Mouse (Mus musculus) thymus, postnatal 36 days (tissue): ENCODE results near the gene Creb3l2.
"Not testable (repeated sequence)": the region's sequence is repeated elsewhere in the genome, so short reads cannot be mapped to it uniquely, and the experiment has no call there.

ENCODE experiments used
- DNase-seq, 2 experiments: peaks; one replicate each; pipeline ENCODE4 v3.0.0; 2022; ENCODE audit warnings: mixed read lengths in 2 of 2

Creb3l2 gene

GRCm38 (mm10) chr6:37407876-37408275 is 34.1 kb downstream of the Creb3l2 start:
- DNase-seq, result no peak

DNA sequence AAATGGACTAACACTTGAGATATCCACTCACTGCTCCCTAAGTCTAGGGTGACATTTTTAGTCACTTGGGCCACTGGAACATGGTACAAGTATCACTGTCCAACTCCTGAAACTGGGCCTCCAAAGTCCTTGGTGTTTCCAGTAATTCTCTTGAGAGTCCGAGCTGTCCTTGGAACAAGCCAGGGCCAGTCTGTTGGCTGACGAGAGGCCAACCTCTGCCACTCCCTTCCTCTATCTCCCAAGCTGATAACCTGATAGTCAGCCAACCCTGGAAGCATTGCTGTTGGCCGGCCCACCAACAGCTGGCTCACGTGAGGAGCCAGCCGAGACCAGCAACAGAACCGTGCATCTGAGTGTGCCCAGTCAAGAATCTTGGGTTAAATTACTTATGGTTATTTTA is 35.0 kb downstream of the Creb3l2 start:
- DNase-seq, result no peak

- DNase-seq, result no peak
Measured at GRCm38 (mm10) chr6:37406018-37406417, 35.9 kb downstream of the Creb3l2 start.

DNA sequence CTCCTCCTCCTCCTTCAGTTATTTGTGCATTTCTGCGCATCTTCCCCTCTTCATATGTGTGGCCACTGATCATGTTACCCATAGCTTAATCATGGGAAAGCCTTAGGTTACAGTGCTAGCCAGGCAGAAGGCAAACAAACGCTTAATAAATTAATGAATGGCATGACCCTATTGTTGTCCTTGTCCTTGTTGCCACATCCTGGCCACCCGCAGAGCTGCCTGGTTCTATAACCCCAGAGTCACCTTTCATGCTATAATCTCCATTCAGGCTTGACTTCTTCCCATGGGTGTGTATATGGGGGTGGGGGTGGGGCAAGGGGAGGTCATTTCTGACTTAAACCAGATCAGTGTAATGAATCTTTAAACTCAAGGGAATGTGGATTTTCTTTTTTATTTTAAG is 37.6 kb downstream of the Creb3l2 start:
- no peak for DNase-seq

- no peak for DNase-seq
Measured at GRCm38 (mm10) chr6:37401928-37402327, 40.0 kb downstream of the Creb3l2 start.

DNA sequence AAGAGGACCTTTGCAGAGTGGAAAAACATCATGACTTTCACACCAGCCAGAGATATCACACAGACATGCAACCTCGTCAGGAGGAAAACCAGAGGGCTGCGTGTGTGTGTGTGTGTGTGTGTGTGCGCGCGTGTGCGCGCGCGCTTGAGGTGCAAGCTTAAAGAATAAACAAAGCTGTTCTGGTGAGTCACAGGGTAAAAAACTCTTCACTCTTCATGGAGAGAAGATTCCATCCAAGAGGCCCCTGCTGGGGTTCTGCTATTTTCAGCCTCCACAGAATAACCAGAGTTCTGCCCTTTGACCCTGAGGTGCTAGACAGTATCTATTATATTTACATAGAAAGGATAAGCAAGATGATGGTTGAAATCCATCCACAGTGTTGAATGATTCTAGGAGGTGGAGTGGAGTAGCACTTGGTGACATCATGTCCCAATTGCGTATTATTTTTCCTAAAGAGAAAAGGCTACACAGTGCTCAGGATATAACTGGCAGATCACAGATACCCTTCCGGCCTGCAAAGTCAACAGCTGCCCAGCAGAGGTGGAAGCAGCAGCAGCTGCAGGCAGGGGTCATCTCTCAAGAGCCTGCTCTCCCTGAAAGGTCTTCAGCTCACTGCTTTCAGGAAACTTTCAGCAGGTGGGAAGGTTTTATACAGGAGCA is 41.0 kb downstream of the Creb3l2 start:
- DNase-seq, result no peak

DNA sequence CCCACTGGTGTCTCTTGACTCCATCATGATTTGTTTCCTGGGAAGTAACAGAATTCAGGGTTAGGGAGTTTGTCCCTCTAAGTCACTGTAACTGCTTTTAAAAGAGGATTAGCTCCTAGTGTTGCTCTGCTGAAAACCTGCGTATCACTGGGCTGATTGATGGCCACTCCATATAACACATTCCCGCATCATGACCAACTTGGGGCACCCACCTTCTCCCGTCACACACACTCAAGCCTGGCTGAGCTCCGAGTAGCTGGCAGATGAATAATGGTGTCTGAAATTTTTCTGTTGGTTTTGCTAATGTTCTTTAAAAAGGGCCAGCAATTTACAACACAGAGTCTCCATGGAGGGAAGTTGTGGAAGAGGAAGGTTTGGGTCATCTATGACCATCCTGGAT is 41.8 kb downstream of the Creb3l2 start:
- DNase-seq, result no peak

DNA sequence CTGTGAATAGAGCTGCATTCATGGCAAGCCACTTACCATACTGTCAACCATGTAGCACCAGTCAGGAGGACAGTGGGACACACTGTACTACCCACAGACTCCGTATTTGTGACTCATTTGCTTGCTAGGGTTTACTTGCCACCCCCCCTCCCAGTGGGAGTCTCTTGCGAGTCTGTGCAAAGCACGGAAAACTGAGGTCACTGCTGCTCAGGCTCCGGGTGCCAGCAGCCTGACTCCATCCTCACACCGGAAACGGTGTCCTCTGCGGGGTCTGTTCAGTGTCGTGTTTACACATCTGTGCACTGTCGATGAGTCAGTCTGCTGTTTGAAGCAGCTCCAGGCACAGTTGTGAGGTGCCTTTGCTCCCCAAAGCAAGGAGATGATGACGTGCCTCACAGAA is 43.0 kb downstream of the Creb3l2 start:
- no peak for DNase-seq

GRCm38 (mm10) chr6:37397973-37398372 is 44.0 kb downstream of the Creb3l2 start:
- DNase-seq, result no peak

DNA sequence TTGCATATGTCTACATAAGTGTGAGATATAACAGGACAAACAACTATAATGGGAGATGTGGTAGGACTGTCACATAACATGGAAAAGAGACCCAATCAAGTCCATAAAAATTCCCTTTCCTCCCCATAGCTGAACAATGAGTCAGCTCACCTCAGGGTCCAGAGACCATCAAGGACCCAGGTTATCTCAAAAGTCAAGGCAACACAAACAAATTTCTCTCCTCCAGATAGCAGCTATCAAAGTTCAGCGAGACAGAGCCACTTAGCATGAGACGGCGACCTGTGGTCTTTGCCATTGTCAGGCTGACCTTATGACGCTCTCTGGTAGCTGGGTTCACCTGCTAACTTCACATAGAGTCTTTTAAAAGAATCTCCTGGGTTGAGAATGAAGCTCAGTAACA is 44.7 kb downstream of the Creb3l2 start:
- no peak for DNase-seq

DNA sequence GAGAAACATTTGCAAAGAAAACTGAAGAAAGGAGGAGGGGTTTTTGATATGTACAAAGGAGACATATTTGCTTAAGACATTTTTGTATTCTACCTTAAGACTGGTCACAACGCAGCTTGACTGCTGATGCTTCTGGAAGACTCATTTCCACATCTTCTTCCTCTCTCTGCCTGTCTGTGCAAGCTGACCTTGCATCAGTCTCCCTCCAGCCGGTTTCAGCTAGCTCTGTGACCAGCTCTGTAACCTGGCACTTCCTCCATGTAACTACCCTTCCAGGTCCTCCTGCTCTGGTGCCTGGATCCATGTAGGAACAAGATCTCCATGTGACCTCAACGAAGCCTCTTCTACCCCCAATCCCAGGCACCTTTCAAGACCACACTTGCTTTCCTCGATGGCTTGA is 45.8 kb downstream of the Creb3l2 start:
- no peak for DNase-seq

DNA sequence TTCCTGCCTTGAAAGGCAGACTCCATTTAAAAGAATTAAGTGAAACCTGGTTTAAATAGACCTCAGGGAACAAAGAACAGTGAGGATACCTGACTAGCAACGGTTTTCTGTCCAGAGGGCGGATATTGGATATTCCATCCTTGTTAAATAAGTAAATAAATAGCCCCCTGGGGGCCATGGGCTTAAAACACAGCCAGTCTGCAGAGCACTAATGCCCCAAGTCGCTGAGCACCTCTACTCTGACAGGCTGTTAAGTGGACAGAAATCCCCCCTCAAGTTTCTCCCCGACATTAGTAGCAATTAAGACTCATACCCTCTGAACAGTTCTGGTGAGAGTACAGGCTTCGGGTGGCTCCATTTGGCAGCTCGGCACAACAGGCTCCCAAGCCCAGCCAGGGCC is 48.7 kb downstream of the Creb3l2 start:
- no peak for DNase-seq

GRCm38 (mm10) chr6:37392262-37392661 is 49.7 kb downstream of the Creb3l2 start:
- no peak for DNase-seq

GRCm38 (mm10) chr6:37391313-37391712 is 50.6 kb downstream of the Creb3l2 start:
- DNase-seq, result no peak

DNA sequence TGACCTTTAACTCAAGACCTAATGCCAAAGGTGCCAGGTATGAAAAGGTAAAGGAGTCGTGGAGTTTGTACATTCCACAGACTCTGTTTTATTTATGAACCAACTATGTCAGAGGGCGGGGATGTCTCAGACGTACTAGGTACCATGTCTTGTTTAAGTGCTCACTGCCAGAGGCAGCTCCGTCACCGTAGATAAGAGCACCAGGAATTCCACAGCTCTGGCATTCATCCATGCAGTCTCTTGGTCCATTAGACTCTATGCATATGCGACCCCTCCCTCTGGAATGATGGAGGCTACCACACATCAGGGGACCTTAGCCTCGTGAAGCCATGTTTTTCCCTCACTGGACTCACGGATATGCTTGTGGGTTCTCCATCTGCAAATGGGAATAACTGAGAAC is 53.0 kb downstream of the Creb3l2 start:
- DNase-seq, result no peak

DNA sequence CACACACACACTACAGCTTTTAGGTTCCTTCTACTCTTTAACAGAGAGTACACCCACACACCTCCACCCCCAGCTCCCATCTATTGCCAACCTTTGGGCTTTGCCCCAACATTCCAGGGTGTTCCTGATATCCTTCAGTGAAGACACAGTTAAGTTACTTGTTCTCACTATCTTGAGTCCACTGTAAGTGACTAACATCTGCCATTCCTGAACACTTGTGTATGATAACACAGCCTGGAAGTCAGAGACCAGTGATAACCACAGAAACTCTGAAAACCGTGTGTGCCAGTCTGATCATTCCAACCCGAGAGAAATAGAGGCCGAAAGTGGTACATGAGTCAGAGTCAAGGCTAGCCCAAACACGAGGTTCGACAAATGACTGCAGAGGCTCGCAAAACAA is 53.4 kb downstream of the Creb3l2 start:
- DNase-seq, result no peak

GRCm38 (mm10) chr6:37387281-37387680 is 54.7 kb downstream of the Creb3l2 start:
- DNase-seq, result no peak

DNA sequence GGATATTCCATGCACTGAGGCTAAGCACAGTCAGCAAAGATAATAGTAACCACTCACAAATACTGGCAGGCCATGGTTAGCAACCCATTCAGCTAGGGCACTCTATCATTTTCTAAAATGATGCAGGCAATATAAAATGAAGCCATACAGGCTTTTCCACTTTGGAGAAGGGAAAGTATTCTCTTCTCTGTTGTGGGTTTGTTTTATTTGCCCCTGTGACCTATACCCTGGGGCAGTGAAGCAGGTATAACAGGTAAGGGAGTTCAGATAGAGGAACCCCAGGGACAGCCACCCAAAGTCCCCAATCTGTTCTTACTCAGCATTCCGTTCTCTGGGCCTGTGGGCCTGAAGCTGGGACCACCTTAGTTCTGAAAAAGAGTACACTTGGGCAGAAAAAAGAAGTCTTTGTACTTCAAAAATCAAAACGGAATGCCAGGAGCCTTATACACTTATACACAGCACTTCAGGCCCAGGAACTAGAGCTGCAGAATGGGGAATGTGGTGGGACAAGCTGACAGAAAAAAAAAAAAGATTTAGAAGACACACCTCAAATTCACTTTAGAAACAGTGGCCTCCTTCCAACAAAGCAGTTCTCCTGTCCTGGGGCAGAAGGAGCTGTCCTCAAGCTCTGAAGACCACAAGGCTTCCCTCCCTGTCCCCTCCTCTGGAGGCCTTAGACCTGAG is 56.2 kb downstream of the Creb3l2 start:
- DNase-seq, result no peak

GRCm38 (mm10) chr6:37382761-37383160 is 59.2 kb downstream of the Creb3l2 start:
- DNase-seq, result no peak

GRCm38 (mm10) chr6:37377836-37378580 is 63.9 kb downstream of the Creb3l2 start:
- DNase-seq, result no peak

DNA sequence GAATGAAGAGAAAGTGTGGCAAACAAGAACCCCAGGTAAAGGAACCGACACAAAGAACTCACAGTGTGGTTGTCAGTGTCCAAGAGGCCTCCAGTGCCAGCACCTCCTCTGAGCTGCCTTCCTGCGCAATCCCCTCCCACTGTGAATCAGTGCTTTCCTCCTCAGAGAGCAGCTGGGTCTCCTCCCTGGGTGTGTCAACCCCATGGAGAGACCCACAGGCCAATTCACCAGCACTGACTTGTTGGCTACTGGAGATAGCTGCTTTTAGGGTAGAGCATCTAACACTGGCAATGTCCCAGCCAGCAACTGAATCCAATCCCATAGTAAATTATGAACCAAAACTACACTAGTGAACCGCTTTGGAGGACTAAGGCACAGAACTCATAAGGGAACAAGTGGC is 64.6 kb downstream of the Creb3l2 start:
- DNase-seq, result not testable (repeated sequence)

DNA sequence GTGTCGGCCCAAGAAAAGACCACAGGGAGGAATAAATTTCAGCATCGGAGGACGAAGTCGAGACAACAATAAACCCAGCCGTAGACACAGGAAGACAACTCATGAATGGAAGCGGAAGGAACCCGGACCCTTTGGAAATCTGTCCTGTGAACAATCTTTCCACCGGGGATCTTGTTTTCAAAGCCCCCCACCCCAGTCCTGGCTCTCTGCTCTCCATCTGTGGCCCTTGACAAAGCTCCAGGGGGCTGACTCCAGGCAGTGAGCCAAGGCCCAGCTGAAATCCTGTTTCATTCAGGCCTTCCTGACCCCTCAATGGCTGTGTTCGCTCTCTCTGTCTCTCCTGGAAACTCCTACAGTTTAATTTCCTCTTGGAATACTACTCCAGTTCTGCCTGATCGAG is 66.5 kb downstream of the Creb3l2 start:
- no peak for DNase-seq

- DNase-seq, result peak; percentile 34 to 44
Measured at GRCm38 (mm10) chr6:37371341-37371740, 70.6 kb downstream of the Creb3l2 start.

DNA sequence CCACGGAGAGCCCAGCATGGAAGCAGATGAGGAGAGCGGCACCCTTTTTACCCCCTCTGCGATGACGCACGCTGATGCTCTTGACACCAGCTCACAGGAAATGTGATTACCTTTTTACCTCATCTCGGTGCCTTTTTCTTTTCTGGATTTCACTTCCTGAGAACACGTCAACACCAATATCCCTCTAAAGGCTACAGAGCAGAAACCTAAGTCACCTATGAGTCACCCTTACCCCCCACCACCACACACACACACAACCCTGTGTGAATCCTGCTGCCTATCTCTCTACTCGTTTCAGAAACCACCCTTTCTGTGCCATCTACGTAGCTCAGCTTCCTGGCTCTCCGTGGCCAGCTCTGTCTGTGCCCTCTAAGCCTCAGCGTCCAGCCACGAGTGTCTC is 71.4 kb downstream of the Creb3l2 start:
- DNase-seq, result no peak
